Mouse (Mus musculus): ENCODE data around the gene Casq1. TPM values are rescaled to one million over a fixed set of nuclear protein-coding genes. Genes with fewer than 3 reads are reported as not detected.
A peak's percentile ranks its signal among the peaks of the same experiment; 100 is the strongest.
"Not testable (repeated sequence)": the region's sequence is repeated elsewhere in the genome, so short reads cannot be mapped to it uniquely, and the experiment has no call there.

Casq1 gene
- 2.1 TPM in 2 replicates for polyA plus RNA-seq (2016; fragmentation: Nextera tagmentation; extraction: Ambion mirVana)

DNA sequence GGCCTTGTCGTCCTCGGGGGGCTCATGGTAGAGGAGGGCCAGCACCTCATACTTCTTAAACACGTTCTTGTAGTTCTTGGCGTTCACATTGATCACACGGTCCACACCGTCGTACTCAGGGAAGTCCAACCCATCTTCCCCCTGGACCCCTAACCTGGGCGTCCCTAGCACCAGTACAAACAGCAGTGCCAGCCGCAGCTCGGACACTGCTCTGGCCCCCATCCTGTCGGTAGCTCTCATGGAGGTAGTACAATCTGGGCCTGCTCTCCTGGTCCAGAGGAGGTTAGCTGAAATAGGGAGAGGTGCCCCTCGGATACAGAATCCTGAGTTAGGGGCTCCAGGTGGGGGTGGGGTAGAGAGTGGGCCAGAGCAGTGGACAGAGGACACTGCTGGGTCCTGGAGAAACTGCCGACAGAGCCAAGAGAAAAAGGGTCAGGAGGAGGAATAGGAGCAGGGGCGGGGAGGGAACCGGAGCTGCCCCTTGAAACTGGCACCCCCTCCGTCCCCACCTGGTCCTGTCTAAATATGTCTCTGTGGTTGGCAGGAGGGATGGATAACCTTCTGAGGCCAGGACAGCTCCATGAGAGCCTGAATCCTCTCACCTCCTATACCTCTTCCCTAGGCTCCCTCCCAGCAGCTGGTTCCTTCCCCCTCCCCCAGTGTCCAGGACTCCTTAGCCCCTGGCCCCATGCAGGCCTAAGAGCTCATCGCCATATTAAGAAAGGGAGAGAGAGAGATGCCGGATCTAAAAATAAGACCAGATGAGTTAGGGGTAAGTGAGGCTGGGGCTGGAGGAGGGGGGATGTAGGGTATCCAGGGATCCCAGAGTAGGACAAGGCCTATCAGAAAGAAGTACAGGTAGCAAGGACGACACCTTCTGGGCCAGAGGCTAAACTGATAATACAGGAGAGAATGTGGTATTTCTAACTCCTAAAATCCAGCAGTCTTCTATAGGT, at the start of gene Casq1:
Gene Casq1, minus strand, starts transcription at position 418 of the 956 bp plus-strand sequence.
- 85% methylated on average over 19 of the region's 19 CpGs for WGBS
- no peaks in the 10 kb centered on the region for H3K36me3 ChIP-seq
- no peaks in the 10 kb centered on the region for H3K27me3 ChIP-seq (replicated peaks)
- no peak within 1 kb of the TSS for H3K9ac ChIP-seq
- H3K4me3 ChIP-seq, result no peak within 1 kb of the TSS
- no peaks in the 10 kb centered on the region for H3K9me3 ChIP-seq
- H3K27ac ChIP-seq, result no peak within 1 kb of the TSS
- peaks cover 35% of the 10 kb centered on the region for H3K4me1 ChIP-seq
- H3K4me2 ChIP-seq (replicated peaks), result no peak within 1 kb of the TSS
- no peak for ATAC-seq (ENCODE audit: low FRiP score, low read depth)

DNA sequence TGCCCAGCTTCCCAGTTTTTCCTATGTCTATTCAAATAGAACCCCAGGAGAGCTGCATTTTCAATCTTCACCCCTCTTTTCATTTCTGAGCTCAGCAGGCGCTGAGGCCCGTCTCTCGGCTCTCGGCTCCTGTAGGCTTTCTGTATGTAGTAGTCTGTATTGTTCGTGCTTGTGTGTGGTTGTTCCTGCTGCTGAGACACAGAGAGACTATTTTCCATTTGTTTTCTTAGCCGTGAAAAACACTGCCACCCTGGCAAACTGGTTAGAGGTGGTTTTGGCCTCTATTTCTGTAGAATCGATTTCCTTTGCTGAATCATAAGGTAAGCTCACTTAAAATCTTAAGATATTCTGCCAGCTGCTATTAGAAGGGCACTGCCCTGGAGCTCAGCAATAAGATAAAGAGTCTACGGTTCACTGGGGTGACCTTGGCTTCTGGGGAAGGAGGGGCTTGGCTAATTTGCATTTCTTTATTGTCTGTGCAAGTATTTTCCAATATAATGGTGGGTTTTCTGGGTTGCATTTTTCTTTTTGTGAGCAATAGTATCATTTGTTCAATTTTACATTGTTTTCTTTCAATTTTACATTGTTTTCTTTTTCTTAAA, 41.9 kb upstream of the Casq1 start, which contains the start of gene Igsf8:
Gene Igsf8, plus strand, starts transcription at position 165 of the 602 bp plus-strand sequence.
- Histone ChIP-seq H3K9ac (no peak within 1 kb of the TSS), H3K4me2 (replicated peaks) (no peak within 1 kb of the TSS), H3K4me3 (no peak within 1 kb of the TSS), H3K27ac (0 out of 2 replicates have a peak within 1 kb of the TSS, but pooled peaks have one; percentile 2), H3K4me1 (peaks cover 12% of the 10 kb centered on the region; the same call in 1 of the 2 replicates), H3K27me3 (replicated peaks) (no peaks in the 10 kb centered on the region), H3K9me3 (no peaks in the 10 kb centered on the region), H3K36me3 (no peaks in the 10 kb centered on the region)
- 22% methylated on average over 8 of the region's 8 CpGs for WGBS
- ATAC-seq (ENCODE audit: low FRiP score, low read depth), result peak; percentile 71

DNA sequence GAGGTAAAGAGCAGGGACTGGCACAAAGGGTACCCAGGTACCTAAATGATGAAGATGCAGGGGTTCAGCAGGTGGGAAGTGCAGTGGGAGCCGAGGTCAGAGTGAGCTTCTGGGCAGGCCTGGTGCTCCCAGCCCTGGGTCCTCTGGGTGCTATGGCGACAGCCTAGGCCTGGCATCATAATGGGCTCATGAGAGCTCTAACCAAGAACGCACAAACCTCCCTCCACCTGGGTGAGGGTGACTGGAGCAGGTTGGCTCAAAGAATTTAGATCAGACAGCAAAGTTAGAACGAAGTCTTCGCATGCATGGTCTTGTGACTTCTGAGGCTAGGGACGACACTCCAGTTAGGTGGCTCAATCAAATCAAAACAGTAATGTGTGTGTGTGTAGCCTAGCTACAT, 38.6 kb upstream of the Casq1 start, which contains the start of gene Atp1a4:
Gene Atp1a4, minus strand, starts transcription at position 101 of the 400 bp plus-strand sequence.
- Histone ChIP-seq H3K9me3 (no peaks in the 10 kb centered on the region), H3K27me3 (replicated peaks) (no peaks in the 10 kb centered on the region), H3K9ac (no peak within 1 kb of the TSS), H3K36me3 (no peaks in the 10 kb centered on the region), H3K4me1 (peaks cover 12% of the 10 kb centered on the region; the same call in 1 of the 2 replicates), H3K4me2 (replicated peaks) (no peak within 1 kb of the TSS), H3K27ac (no peak within 1 kb of the TSS), H3K4me3 (no peak within 1 kb of the TSS)
- 91% methylated on average over 6 of the region's 6 CpGs for WGBS
- ATAC-seq (ENCODE audit: low FRiP score, low read depth), result no peak

DNA sequence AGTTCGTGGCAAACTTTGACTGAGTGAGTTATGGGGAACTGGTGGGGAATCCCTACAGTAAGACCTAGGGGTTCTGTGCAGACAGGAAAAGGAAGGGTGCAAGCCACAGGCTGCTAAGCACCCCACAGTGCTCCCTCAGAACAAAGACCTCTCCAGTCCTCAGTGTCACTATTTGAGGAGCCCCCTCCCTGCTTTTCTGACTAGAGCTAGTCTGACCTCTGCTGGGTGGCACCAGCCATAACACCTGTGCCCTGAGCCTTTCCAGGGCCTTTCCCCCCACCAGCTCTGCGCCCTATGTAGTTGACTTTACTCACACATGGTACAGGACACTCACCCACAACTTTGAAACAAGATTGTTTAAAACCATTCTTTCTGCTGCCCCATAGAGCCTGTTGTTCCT, 28.0 kb upstream of the Casq1 start:
- Histone ChIP-seq H3K27me3 (replicated peaks) (no peaks in the 10 kb centered on the region), H3K4me1 (no peaks in the 10 kb centered on the region; the same call in 1 of the 2 replicates), H3K9ac (no peak overlapping the region), H3K4me3 (no peak overlapping the region), H3K9me3 (no peaks in the 10 kb centered on the region), H3K36me3 (no peaks in the 10 kb centered on the region), H3K4me2 (replicated peaks) (no peak overlapping the region), H3K27ac (no peak overlapping the region)
- ATAC-seq (ENCODE audit: low FRiP score, low read depth), result peak; percentile 48; the same call in 1 of the 2 replicates
- WGBS, result 46% methylated on average over 2 of the region's 2 CpGs

DNA sequence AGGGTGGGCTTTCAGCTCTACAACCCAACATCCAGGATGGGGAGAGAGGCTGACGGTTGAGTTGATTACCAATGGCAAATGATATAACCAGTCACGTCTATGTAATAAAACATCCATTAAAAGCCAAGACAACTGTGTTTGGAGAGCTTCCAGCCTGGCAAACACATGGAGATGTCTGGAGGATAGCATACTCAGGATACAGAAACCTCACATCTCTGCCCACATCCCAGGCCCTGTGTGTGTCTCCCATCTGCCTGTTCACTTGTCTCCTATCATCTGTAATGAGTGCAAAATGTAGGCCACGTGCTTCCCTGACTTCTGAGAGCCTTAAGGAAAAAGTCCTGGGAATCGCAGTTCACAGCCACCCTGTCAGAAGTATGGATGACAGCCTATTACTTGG, 27.5 kb upstream of the Casq1 start:
- WGBS, result 73% methylated on average over 4 of the region's 4 CpGs
- no peak for ATAC-seq (ENCODE audit: low FRiP score, low read depth)

DNA sequence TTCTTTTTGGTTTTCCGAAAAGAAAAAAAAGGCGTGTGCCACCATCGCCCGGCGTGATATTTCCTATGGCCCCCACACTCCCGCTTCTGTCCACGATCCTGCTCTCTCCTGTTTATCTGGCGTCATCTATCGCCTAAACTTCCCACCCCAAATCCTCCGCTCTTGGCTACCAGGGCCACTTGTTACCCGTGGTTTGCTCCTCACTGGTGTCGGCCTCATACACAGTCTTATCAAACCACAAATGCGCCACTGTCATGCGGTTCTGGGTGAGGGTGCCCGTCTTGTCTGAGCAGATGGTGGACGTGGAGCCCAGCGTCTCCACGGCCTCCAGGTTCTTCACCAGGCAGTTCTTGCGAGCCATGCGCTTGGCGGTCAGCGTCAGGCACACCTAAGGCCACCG, 25.0 kb upstream of the Casq1 start:
- ATAC-seq (ENCODE audit: low FRiP score, low read depth); H3K4me1 ChIP-seq; H3K27ac ChIP-seq; H3K27me3 ChIP-seq (replicated peaks); H3K36me3 ChIP-seq; H3K4me3 ChIP-seq; H3K9me3 ChIP-seq; H3K9ac ChIP-seq: not testable (repeated sequence)
- WGBS, result 51% methylated on average over 23 of the region's 23 CpGs
- H3K4me2 ChIP-seq (replicated peaks), result peak overlapping the region; percentile 30; the same call in 1 of the 2 replicates

More for the DNA sequence above, 27.5 kb upstream of the Casq1 start:
- H3K4me2 ChIP-seq (replicated peaks), result no peak overlapping the region
- no peaks in the 10 kb centered on the region for H3K36me3 ChIP-seq
- H3K9ac ChIP-seq, result no peak overlapping the region
- no peak overlapping the region for H3K27ac ChIP-seq
- no peaks in the 10 kb centered on the region for H3K9me3 ChIP-seq
- H3K4me3 ChIP-seq, result no peak overlapping the region
- no peaks in the 10 kb centered on the region for H3K27me3 ChIP-seq (replicated peaks)
- H3K4me1 ChIP-seq, result no peaks in the 10 kb centered on the region; the same call in 1 of the 2 replicates

DNA sequence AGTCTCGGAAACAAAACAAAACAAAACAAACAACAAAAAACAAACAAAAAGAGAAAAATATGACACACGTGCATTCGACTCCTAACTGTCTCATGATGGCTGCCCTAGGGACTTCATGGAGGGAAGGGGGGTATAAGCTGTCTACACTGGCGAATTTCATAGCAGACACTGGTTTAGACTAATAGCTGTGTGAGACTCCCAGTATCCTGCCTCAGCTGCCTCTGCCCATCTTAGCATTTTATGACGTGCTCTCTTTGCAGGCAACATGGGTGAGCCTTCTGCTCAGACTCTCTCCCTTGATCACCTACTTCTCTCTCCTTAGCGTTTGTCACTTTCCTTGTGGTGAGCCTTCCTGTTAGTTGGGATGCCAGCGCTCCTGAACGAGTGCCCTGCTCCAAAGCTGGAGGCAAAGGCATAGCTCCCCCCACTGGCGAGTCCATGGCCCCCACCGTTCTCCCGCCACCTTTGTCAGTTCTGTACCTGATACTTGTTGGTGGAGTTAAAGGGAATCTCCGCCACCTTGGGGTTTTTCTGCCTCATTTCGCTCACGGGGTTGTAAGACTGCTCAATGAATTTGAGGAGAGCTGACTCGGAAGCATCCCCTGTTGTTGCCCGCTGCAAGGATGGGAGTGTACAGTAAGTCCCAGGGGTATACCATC, 24.0 kb upstream of the Casq1 start:
- H3K9me3 ChIP-seq, result no peaks in the 10 kb centered on the region
- ATAC-seq (ENCODE audit: low FRiP score, low read depth), result no peak
- H3K27ac ChIP-seq, result no peak overlapping the region
- H3K9ac ChIP-seq, result no peak overlapping the region
- WGBS, result 30% methylated on average over 16 of the region's 16 CpGs
- peaks cover 6% of the 10 kb centered on the region; the same call in 1 of the 2 replicates for H3K4me1 ChIP-seq
- H3K4me3 ChIP-seq, result no peak overlapping the region
- H3K27me3 ChIP-seq (replicated peaks), result no peaks in the 10 kb centered on the region
- H3K4me2 ChIP-seq (replicated peaks), result peak overlapping the region; percentile 30
- H3K36me3 ChIP-seq, result no peaks in the 10 kb centered on the region

DNA sequence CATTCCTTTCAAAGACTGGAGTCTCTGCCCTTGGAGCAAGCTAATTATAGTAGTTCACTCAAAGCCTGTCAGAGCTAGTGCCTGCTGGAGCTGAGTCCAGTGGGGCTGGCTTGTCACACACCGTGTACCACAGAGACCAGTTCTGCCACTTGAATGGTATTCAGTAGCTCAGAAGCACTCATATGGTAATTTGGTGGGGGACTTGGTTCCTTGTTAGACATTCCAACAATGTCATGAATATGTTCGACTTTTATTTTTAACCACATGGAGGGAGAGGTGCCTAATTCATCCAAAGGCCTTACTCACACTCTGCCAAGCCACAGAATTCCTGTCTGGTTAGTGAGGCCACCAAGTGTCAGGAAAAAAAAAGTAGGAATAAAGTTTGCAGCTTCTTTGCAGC, 22.7 kb upstream of the Casq1 start:
- 0 out of 2 replicates have a peak, but pooled peaks have one; percentile 39 for ATAC-seq (ENCODE audit: low FRiP score, low read depth)
- Histone ChIP-seq H3K9me3 (no peaks in the 10 kb centered on the region), H3K4me3 (no peak overlapping the region), H3K4me2 (replicated peaks) (no peak overlapping the region), H3K9ac (no peak overlapping the region), H3K4me1 (peaks cover 6% of the 10 kb centered on the region; the same call in 1 of the 2 replicates), H3K27me3 (replicated peaks) (no peaks in the 10 kb centered on the region), H3K27ac (no peak overlapping the region), H3K36me3 (no peaks in the 10 kb centered on the region)
- 36% methylated on average over 2 of the region's 2 CpGs for WGBS

DNA sequence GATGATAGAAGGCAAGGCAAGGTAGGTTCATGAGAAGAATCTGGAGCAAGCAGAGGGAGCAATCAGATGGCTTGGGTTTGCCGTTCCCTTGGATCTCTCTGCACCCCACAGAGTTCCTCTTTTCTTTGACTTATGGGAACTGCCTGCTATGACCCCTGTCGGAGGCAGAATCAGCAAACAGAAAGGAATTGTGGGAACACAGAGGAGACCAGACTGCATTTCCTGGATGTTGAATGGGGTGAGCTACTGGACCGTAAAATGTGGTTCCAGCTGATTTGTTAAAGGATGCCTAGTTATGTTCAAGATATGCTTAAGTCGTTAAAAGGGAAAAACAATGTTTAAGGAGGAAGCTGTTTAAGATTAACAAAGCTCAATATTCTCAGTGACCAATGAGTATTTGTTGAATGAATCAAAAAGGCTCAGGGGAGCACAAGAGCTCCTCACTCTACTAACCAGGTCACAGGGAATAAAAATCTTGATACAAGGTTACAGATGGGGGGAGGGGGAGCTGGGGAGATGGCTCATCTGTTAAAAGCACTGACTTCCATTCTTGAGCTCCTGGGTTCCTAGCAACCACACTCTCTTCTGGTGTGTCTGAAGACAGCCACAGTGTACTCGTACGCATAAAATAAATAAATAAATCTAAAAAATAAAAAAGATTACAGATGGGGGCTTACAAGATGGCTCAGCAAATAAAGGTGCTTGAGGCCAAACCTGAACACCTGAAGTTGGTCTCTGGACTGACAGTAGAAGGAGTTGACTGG, 21.5 kb upstream of the Casq1 start:
- 24% methylated on average over 6 of the region's 6 CpGs for WGBS
- ATAC-seq (ENCODE audit: low FRiP score, low read depth), result peak; percentile 42

DNA sequence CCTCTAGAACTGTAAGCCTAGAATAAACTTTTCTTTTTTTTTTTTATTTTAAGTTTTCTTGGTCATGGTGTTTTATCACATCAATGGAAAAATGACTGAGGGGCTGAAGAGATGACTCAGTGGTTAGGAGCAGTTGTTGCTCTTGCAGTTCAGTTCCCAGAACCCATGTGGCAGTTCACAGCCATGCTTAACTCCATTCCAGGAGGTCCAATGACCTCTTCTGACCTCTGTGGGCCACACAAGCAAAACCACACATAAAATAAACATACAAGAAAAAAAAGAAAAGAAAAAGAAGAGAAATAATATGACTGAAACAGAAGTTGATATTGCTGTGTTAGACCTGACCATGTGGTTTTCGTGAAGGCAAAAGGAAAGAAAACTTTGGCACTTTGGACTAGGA, 9.5 kb upstream of the Casq1 start:
- H3K4me3 ChIP-seq, result no peak overlapping the region
- H3K9me3 ChIP-seq, result no peaks in the 10 kb centered on the region
- no peak overlapping the region for H3K4me2 ChIP-seq (replicated peaks)
- no peaks in the 10 kb centered on the region for H3K27me3 ChIP-seq (replicated peaks)
- H3K36me3 ChIP-seq, result no peaks in the 10 kb centered on the region
- no peak overlapping the region for H3K27ac ChIP-seq
- 83% methylated on average over 1 of the region's 1 CpGs for WGBS
- H3K9ac ChIP-seq, result no peak overlapping the region
- no peak for ATAC-seq (ENCODE audit: low FRiP score, low read depth)
- no peaks in the 10 kb centered on the region for H3K4me1 ChIP-seq

More for the DNA sequence above, 21.5 kb upstream of the Casq1 start:
- no peaks in the 10 kb centered on the region for H3K9me3 ChIP-seq
- H3K4me1 ChIP-seq, result peaks cover 6% of the 10 kb centered on the region; the same call in 1 of the 2 replicates
- no peaks in the 10 kb centered on the region for H3K36me3 ChIP-seq
- H3K4me3 ChIP-seq, result no peak overlapping the region
- H3K9ac ChIP-seq, result no peak overlapping the region
- no peaks in the 10 kb centered on the region for H3K27me3 ChIP-seq (replicated peaks)
- H3K4me2 ChIP-seq (replicated peaks), result no peak overlapping the region
- no peak overlapping the region for H3K27ac ChIP-seq

DNA sequence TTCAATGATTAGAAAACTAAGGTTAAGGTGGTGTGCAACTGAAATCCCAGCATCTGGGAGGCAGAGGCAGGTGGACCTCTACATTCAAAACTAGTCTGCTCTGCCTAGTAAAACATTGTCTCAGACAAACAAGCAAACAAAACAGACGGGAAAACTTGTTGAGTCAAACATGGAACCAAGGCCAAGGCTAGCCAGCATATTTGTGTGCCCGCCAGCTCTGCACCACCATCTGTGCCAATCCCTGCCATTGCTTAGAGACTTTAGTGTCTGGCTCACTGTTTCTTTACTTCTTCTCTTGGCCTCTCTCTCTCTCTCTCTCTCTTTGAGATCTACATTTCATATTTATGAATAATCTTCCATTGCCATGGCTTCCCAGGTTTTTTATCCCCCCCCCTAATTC, 8.5 kb upstream of the Casq1 start:
- Histone ChIP-seq H3K4me3 (no peak overlapping the region), H3K36me3 (no peaks in the 10 kb centered on the region), H3K27me3 (replicated peaks) (no peaks in the 10 kb centered on the region), H3K4me2 (replicated peaks) (no peak overlapping the region), H3K9me3 (no peaks in the 10 kb centered on the region), H3K9ac (no peak overlapping the region), H3K27ac (no peak overlapping the region), H3K4me1 (no peaks in the 10 kb centered on the region)
- WGBS, result 94% methylated on average over 2 of the region's 2 CpGs
- no peak for ATAC-seq (ENCODE audit: low FRiP score, low read depth)
